Mouse (Mus musculus) urinary bladder, adult 2 months (tissue): ENCODE results near the gene Cubn. TPM values are rescaled to one million over a fixed set of nuclear protein-coding genes. Genes with fewer than 3 reads are reported as not detected.

Experiments
- DNase-seq: peaks from one replicate; pipeline ENCODE4 v3.0.0; 2022; ENCODE audit warnings: low spot score
- polyA plus RNA-seq: library from polyadenylated mRNA; depleted of rRNA; stranded (reverse); fragments of >200 nt; gene quantifications from 2 replicates; pipeline ENCODE4 v1.2.3, GENCODE M21; 2012

Gene Cubn
- polyA plus RNA-seq, 1 experiment = 0.07 TPM

DNA sequence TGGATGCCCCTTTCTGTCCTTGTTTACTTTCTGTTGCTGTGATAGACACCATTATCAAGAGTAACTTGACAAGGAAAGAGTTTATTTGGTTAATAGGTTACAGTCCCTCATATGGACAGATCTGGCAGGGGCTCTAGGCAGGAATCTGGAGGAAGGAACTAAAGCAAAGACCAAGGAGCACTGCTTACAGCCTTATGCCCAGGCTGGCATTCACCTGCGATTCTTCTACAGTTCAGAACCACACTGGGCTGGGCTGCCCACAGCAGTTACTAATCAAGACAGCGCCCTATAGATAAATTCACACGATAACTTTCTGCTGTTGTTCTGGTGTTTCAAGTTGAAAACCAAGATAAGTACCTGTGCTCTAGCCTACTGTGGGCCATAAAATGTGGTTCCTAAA is 138.8 kb downstream of the Cubn start:
- DNase-seq = no peak

GRCm38 (mm10) chr2:13352112-13352728 is 139.4 kb downstream of the Cubn start:
- DNase-seq = no peak

DNA sequence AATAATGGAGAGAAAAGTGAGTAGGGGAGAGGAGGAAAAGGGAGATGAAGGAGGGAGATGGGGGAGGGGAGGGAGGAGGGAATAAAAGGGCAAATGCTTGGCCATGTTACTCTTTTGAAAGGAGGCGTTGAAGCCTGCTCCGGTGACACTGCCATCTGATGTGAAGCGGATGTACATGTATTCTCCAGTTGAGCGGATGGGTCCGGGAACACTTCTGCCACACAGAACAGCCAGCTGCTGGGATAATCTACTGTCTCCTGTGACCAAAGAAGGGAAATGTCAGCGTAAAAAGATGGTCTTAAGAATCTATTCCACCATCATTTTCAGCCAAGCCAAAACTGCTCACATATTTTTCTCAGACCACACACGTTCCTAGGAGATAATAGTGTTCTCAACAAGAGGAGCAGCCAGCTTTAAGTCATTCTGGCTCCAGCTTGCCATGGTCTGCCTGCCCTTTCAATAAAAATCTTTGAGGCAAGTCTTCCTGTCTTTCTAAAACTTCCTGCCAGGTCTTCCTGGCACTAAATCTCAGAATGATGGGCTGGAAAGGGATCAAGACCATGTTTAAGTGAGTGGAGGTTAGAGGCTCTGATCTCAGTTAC is 149.2 kb downstream of the Cubn start:
- no peak for DNase-seq

DNA sequence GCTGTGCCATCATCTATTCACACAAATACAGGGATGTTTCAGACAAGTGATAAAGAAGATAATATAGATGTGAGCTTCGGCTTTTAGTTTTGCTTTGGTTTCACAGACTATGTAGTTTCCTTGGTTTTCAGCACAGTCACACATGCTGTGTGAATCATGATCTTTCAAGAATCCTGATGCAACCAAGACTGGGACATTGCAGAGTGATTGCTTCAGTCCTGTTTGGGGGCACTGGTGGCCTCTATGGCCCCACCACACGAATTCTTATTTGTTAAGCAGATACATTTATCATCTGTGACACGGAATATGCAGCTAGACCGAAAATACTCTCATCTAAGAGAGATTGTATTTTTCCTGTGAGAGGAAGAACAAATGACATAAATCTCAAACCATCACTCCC is 156.2 kb downstream of the Cubn start:
- no peak for DNase-seq

DNA sequence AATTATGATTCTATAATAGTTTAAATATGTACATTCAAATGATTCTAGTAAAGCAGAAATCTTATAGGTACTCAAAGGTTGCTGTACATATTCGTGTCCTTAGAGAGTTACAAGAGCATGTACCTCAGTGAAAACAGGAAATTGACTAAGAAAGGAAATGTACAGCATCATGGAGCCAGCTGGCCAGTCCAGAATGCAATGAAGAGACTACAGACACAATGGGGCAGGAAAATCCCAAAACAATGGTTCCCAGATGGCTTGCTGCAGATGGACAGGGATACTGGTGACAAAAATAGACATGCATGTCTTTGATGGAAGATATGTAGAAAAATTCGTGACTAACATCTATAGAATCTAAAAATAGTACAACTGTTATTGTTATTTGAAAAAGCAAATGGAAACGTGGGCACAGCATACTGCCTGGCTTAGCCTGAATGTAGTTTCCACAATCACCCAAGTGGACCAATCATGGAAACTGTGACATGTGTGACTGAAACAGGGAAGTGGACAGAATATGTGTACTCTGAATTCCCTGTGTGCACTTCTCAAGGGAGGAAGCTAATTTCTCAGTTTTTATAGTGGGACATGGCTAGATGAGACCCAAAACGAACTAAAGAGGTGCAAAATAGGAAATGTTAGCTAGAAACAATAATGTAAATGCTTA is 161.7 kb downstream of the Cubn start:
- DNase-seq = no peak

GRCm38 (mm10) chr2:13303376-13303775 is 188.2 kb downstream of the Cubn start:
- no peak for DNase-seq

DNA sequence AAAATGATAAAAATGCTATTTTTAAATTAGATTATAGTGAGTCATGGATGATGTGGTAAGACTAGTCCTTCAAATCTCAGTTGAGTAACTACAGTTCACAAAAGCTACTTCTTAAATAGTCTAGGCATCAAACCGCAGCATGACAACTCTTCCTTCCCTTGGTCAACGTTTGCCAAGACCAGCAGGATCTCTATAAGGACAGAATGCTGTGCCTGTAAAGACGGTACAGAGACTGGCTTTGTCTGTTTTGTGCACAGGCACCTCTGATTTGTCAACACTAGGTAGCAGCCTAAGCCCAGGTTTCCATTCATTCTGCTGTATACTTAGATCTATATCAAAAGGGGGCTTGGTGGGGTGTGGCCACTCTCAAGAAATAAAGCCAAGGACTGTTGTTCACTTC is 192.6 kb downstream of the Cubn start:
- DNase-seq = no peak

GRCm38 (mm10) chr2:13297733-13298132 is 193.9 kb downstream of the Cubn start:
- DNase-seq = no peak

- DNase-seq = no peak
Measured at GRCm38 (mm10) chr2:13290661-13291060, 201.0 kb downstream of the Cubn start.

- DNase-seq = no peak
Measured at GRCm38 (mm10) chr2:13290070-13290469, 201.5 kb downstream of the Cubn start.

DNA sequence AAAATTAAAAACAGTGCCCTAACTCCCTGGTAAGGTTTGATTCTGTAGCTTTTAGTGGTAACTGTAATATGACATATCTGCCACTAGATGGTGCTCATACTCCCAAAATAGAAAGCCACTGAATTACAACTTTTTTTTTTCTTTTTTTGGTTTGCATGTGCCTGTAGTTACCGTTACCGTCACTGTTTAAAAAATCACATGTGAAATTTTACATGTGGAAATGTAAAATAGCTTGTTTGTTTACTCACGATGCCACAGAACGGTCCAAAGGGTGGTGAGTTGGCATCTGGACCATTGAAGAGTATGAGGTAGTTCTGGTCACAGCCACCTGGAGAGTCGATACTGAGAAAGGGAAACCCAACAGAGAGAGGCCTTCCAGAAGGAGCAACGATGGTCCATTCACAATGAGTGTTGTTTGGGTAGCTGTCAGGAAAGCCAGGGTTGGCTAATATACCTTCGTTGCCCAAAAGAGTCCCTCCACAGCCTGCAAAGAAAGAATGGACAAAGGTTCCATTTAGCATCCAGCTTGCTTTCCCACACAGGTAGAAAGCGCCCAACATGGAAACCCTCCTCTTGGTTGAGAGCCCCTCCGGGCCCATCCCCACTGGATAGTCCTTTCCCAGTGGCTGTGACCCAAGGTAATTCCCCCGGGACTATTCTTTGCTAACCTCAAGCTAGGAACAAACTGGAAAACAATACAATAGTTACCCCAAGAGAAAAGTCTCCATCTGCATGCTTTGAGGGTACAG is 213.3 kb downstream of the Cubn start:
- DNase-seq = no peak

DNA sequence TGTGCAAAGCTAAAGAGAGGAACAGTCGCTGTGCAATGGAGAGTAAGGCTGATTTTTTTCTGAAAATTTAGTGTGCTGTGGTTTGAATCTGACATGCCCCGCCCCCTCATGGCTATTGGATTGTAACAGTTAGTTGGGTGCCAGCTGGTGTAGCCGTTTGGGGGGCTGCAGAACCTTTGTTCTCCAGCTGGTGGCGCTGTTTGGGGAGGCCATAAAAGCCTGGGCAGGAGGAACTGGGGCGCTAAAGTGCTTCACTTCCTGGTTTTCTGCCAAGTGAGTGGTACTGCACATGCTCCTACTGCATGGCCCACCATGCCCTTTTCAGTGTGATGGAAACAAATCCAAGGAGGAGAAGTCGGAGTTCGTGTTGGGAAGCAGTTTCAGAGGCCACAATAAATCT is 215.7 kb downstream of the Cubn start:
- no peak for DNase-seq

DNA sequence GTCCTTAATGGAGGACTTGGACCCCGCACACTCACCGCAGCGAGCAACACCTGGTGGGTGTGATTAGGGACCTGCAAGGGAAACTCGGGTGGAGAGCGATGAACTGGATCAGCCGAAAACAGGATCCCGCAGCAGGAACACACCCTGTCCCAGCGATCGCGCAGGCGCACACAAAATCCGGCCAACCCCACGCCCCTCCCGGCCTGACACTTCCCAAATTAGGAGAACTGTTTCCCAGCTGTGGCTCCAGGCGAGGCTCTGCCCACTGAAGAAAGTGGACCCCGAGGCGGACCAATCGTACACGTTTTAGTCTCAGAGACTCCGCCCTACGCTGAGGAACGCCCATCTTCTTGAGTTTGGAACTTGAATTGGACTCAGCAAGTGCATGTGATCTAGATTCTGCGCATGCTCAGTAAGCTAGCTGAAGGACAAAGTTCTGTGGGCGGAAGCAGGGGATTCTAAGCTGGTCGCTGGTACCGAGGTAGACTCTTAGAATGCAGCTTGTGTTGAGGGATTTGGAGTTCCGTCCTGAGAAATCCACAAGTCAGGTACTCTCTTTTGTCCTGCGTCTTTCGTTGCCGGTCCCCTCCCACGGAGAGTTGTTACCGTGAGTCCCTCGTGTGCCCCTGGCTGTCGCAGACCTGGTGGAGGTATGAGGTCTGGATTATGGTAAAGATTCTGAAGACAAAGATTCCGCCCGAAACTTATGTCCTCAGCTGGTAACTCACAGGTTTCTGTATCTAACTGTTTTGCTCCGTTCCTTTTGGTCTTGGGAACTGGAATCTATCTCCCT is 220.3 kb downstream of the Cubn start, which contains the start of gene Rsu1:
TSS of gene Rsu1 (minus strand) at position 251 of the 793 bp plus-strand sequence.
- DNase-seq = peak; percentile 84

DNA sequence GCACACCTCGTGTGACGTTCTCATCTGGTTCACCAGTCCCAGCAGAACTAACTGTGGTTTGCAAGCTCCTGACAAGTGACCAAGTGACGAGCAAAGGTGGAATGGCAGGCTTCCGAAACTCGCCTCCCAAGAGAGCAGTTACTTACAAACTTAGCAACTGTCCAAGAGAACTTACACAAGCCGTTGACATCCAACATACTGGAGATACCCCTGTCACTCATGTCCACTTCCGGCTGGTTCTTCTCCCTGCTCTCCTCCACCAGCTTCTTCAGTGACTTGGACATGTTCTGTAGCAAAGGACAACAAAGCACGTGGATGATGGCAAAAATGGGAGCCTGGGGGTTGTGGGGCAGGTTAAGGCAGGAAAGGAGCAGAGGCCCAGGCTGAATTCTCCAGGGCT is 220.9 kb downstream of the Cubn start:
- no peak for DNase-seq

DNA sequence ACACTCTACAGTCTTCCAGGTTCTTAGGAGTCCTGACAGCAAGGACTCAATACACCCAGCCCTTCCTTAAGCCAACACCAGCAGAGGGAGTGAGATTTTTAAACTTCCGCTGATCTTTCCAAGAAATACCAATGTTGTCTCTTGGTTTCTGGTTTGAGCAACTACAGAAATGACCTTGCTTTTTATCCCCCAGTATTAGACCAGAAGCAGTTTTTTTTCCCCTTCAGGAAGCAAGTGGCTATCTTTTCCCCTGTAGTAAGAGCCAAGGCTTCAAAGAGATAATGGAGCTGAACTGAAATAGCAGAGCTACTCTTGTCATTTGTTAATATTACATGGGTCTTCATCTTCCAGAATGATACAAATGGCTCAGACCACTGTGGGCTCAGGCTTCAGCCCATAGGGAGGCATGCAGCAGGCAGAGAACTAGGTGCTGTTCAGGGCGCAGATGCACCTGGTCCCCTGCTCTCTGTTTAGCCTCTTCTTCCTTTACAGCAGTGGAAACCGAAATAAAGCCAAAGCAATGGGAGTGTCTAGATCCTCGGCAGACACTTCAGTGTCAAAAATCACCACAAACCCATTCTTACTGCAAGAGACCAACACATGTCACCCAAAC is 222.8 kb downstream of the Cubn start:
- DNase-seq = no peak

GRCm38 (mm10) chr2:13264875-13265274 is 226.7 kb downstream of the Cubn start:
- DNase-seq = no peak

- DNase-seq = no peak
Measured at GRCm38 (mm10) chr2:13263150-13263549, 228.5 kb downstream of the Cubn start.

DNA sequence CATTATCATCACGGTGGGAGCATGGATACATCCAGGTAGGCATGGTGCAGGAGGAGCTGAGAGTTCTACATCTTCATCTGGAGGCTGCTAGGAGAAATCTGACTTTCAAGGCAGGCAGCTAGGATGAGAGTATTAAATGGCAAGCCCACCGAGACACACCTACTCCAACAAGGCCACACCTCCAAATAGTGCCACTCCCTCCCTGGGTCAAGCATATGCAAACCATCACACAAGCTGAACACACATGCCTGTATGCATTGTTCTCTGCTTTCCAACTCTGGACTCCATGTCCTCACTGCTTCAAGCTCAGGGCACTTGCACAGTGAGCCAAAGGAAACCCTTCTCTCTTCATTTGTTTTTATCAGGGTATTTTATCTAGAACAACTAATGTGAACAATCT is 233.0 kb downstream of the Cubn start:
- no peak for DNase-seq

DNA sequence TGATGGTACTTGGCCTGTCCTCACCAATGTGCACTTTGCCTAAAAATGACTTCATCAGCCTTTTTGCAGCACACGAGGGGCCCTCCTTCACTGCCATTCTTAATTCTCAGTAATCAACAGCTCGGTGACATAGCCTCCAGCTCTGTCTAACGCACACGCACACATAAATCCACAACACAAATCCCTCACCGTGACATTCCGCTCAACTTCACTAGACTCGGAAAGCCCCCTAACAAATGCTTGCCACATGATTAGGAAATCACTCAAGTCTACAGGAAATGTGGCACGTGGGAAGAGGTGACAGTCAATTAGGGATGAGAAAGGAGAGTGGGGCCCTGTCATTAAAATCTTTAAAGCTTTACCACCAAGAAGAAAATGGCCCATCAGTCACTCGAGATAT is 250.9 kb downstream of the Cubn start:
- DNase-seq = no peak

- DNase-seq = no peak
Measured at GRCm38 (mm10) chr2:13237140-13237901, 254.3 kb downstream of the Cubn start.

GRCm38 (mm10) chr2:13235696-13236095 is 255.9 kb downstream of the Cubn start:
- DNase-seq = no peak
